ENCODE assay signal across 8 mouse cellular contexts in the genomic region with DNA sequence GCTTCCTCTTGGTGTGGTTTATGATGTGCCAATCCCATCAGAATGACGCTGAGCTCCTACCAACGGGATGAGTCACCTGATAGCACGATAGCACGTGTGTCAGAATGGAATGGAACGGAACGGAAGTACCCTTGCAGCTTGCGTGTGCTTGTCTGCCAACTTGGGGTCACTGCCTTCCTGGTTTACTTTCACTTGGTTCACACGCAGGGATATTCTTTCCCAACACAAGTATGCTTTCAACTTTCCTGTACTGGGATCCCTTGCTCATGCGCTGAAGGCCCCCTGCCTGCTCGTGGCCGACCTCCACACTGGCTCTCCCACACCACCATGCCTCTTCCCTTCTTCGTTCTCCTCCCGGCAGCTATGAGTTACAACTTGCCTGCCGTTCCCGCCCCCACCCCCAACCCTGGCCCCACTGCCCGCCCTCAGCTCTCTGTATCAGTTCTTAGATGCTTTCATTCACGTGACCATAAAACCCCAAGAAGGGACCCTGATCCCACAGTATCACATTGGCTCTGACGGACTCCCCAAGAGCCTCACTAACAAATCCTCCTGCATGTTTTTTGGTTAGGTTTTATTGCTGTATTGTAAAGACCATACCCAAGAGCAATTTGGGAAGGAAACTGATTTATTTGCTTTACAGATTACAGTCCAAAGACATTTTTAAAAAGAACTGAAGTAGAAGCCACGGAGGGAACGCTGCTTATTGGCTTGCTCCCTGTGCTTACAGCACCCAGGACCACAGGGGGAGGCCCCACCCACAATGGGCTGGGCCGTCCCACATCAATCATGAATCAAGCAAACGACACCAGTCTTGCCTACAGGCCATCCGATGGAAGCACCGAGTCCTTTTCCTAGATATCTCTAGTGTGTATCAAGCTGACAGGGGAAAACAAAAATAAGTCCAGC. TPM values are rescaled to one million over a fixed set of nuclear protein-coding genes. Genes with fewer than 3 reads are reported as not detected.
DNase-seq lines count a peak whose midpoint lies in the region; ATAC-seq and TF ChIP-seq lines count a peak whose summit lies in the region.

No protein-coding gene starts in this region.

- peak overlapping the region; percentile 98 for H3K4me3 ChIP-seq in testis, adult 2 months (ENCODE audit: control insufficient read depth, low read depth, low read length)
- H3K4me3 ChIP-seq in embryonic facial prominence, embryonic 11.5 days (ENCODE audit: low read depth, low read length), result no peak overlapping the region
- H3K4me3 ChIP-seq in limb, embryonic 12.5 days (replicated peaks), result peak overlapping the region; percentile 98; the same call in 1 of the 2 replicates
- no peak overlapping the region for H3K4me3 ChIP-seq in midbrain, embryonic 12.5 days

- TF ChIP-seq CTCF in testis, adult 2 months (IDR thresholded peaks at IDR 0.05; ENCODE audit: control insufficient read depth, insufficient read depth, insufficient replicate concordance, low read depth, low read length), result no peak

- peaks cover 2% of the 10 kb centered on the region for H3K36me3 ChIP-seq in testis, adult 2 months (ENCODE audit: control insufficient read depth, insufficient read depth, low read length)
- H3K36me3 ChIP-seq in embryonic facial prominence, embryonic 11.5 days (replicated peaks; ENCODE audit: control insufficient read depth, insufficient read depth, low read depth, low read length), result 0 out of 2 replicates have a peak, but pooled peaks cover 2% of the 10 kb centered on the region
- peaks cover 24% of the 10 kb centered on the region for H3K36me3 ChIP-seq in limb, embryonic 12.5 days
- peaks cover 20% of the 10 kb centered on the region for H3K36me3 ChIP-seq in midbrain, embryonic 12.5 days

- peak overlapping the region; percentile 71; the same call in 1 of the 2 replicates for H3K27ac ChIP-seq in testis, adult 2 months (ENCODE audit: control insufficient read depth, insufficient read depth, low read depth, low read length)
- H3K27ac ChIP-seq in embryonic facial prominence, embryonic 11.5 days (replicated peaks; ENCODE audit: low read depth, low read length), result no peak overlapping the region
- H3K27ac ChIP-seq in limb, embryonic 12.5 days, result no peak overlapping the region; the same call in 1 of the 2 replicates
- no peak overlapping the region for H3K27ac ChIP-seq in midbrain, embryonic 12.5 days (replicated peaks)

- no peak for ATAC-seq in embryonic facial prominence, embryonic 11.5 days (replicated peaks; ENCODE audit: insufficient number of reproducible peaks, low FRiP score, low TSS enrichment, low read depth)
- ATAC-seq in limb, embryonic 12.5 days (ENCODE audit: insufficient number of reproducible peaks, insufficient read depth, low FRiP score, low TSS enrichment, low read depth), result no peak; the same call in 1 of the 2 replicates
- ATAC-seq in midbrain, embryonic 12.5 days (ENCODE audit: low FRiP score, low read depth), result no peak

- H3K9ac ChIP-seq in embryonic facial prominence, embryonic 11.5 days (replicated peaks; ENCODE audit: low read length), result no peak overlapping the region
- H3K9ac ChIP-seq in limb, embryonic 12.5 days (replicated peaks), result no peak overlapping the region; the same call in 1 of the 2 replicates
- H3K9ac ChIP-seq in midbrain, embryonic 12.5 days (replicated peaks), result no peak overlapping the region

- no peaks in the 10 kb centered on the region for H3K9me3 ChIP-seq in embryonic facial prominence, embryonic 11.5 days (replicated peaks; ENCODE audit: control insufficient read depth, low read length)
- H3K9me3 ChIP-seq in limb, embryonic 12.5 days, result no peaks in the 10 kb centered on the region
- no peaks in the 10 kb centered on the region for H3K9me3 ChIP-seq in midbrain, embryonic 12.5 days

- peaks cover 15% of the 10 kb centered on the region for H3K4me1 ChIP-seq in testis, adult 2 months (ENCODE audit: control insufficient read depth, insufficient read depth, low read length)
- no peaks in the 10 kb centered on the region for H3K4me1 ChIP-seq in embryonic facial prominence, embryonic 11.5 days (ENCODE audit: control insufficient read depth, insufficient read depth, low read length)
- H3K4me1 ChIP-seq in limb, embryonic 12.5 days (replicated peaks), result peaks cover 22% of the 10 kb centered on the region
- peaks cover 28% of the 10 kb centered on the region for H3K4me1 ChIP-seq in midbrain, embryonic 12.5 days

- H3K4me2 ChIP-seq in embryonic facial prominence, embryonic 11.5 days (ENCODE audit: low read depth, low read length), result no peak overlapping the region
- peak overlapping the region; percentile 88 for H3K4me2 ChIP-seq in limb, embryonic 12.5 days
- H3K4me2 ChIP-seq in midbrain, embryonic 12.5 days (replicated peaks), result peak overlapping the region; percentile 92; the same call in 1 of the 2 replicates

- H3K27me3 ChIP-seq in testis, adult 2 months (ENCODE audit: control insufficient read depth, insufficient read depth, low read length), result no peaks in the 10 kb centered on the region
- no peaks in the 10 kb centered on the region for H3K27me3 ChIP-seq in embryonic facial prominence, embryonic 11.5 days (ENCODE audit: control insufficient read depth, insufficient read depth, low read length)
- H3K27me3 ChIP-seq in limb, embryonic 12.5 days, result no peaks in the 10 kb centered on the region; the same call in 1 of the 2 replicates
- no peaks in the 10 kb centered on the region for H3K27me3 ChIP-seq in midbrain, embryonic 12.5 days

- no peak; the same call in 1 of the 2 replicates for TF ChIP-seq POLR2A in testis, adult 2 months (IDR thresholded peaks at IDR 0.05; ENCODE audit: control insufficient read depth, low read depth, low read length)

- WGBS in embryonic facial prominence, embryonic 11.5 days, result 33% methylated on average over 24 of the region's 24 CpGs
- WGBS in limb, embryonic 12.5 days, result 28% methylated on average over 24 of the region's 24 CpGs
- 40% methylated on average over 24 of the region's 24 CpGs for WGBS in midbrain, embryonic 12.5 days

- DNase-seq in testis, postnatal 10 days (ENCODE audit: low spot score), result no peak
- DNase-seq in embryonic facial prominence, embryonic 11.5 days (ENCODE audit: low spot score), result peak; percentile 29
- DNase-seq in heart, postnatal 4 days, result peak; percentile 51
- DNase-seq in thymus, adult 18-20 months, result peak; percentile 43 to 51
- DNase-seq in layer of hippocampus, postnatal 25 days (ENCODE audit: extremely low spot score in 1 of 2, low spot score in 1 of 2), result no peak

RNA-seq across cellular contexts. Expression of a gene that starts 1.3 kb away (rescaled TPM):
- 31.6 and 33.1 TPM in 2 replicates for polyA plus RNA-seq in testis, adult 2 months (2012; rRNA removed)
- 19.3 and 23.0 TPM in 2 replicates for polyA plus RNA-seq in embryonic facial prominence, embryonic 11.5 days (2014; fragmentation: Nextera tagmentation; extraction: Ambion mirVana)
- 10 to 100 TPM; 20.3 to 20.5 TPM for total RNA-seq in heart, postnatal 4 days (2021)
- polyA plus RNA-seq in limb, embryonic 12.5 days (2016; fragmentation: Nextera tagmentation; extraction: Ambion mirVana), result 38.2 and 41.5 TPM in 2 replicates
- 40.2 and 40.5 TPM in 2 replicates for polyA plus RNA-seq in midbrain, embryonic 12.5 days (2016; fragmentation: Nextera tagmentation; extraction: Ambion mirVana)
- total RNA-seq in layer of hippocampus, postnatal 25 days (2021), result 10 to 100 TPM; 35.3 to 40.1 TPM

RNA-seq across cellular contexts. Expression of a gene that starts 17.9 kb away (rescaled TPM):
- 107 and 118 TPM in 2 replicates for polyA plus RNA-seq in testis, adult 2 months (2012; rRNA removed)
- polyA plus RNA-seq in embryonic facial prominence, embryonic 11.5 days (2014; fragmentation: Nextera tagmentation; extraction: Ambion mirVana), result 45.7 and 52.8 TPM in 2 replicates
- total RNA-seq in heart, postnatal 4 days (2021), result 10 to 100 TPM; 11.5 to 14.6 TPM
- polyA plus RNA-seq in limb, embryonic 12.5 days (2016; fragmentation: Nextera tagmentation; extraction: Ambion mirVana), result 54.9 and 57.2 TPM in 2 replicates
- 48.4 and 48.6 TPM in 2 replicates for polyA plus RNA-seq in midbrain, embryonic 12.5 days (2016; fragmentation: Nextera tagmentation; extraction: Ambion mirVana)
- total RNA-seq in layer of hippocampus, postnatal 25 days (2021), result 10 to 100 TPM; 22.6 to 25.9 TPM

RNA-seq across cellular contexts. Expression of a gene that starts 18.0 kb away (rescaled TPM):
- polyA plus RNA-seq in testis, adult 2 months (2012; rRNA removed), result 64.6 and 73.8 TPM in 2 replicates
- polyA plus RNA-seq in embryonic facial prominence, embryonic 11.5 days (2014; fragmentation: Nextera tagmentation; extraction: Ambion mirVana), result 28.6 and 35.4 TPM in 2 replicates
- total RNA-seq in heart, postnatal 4 days (2021), result 10 to 100 TPM; 14.4 to 15.5 TPM
- 40.1 and 44.9 TPM in 2 replicates for polyA plus RNA-seq in limb, embryonic 12.5 days (2016; fragmentation: Nextera tagmentation; extraction: Ambion mirVana)
- 35.7 and 38.4 TPM in 2 replicates for polyA plus RNA-seq in midbrain, embryonic 12.5 days (2016; fragmentation: Nextera tagmentation; extraction: Ambion mirVana)
- 10 to 100 TPM; 30.3 to 40.8 TPM for total RNA-seq in layer of hippocampus, postnatal 25 days (2021)

RNA-seq across cellular contexts. Expression of a gene that starts 30.9 kb away (rescaled TPM):
- 3.2 and 3.3 TPM in 2 replicates for polyA plus RNA-seq in testis, adult 2 months (2012; rRNA removed)
- polyA plus RNA-seq in embryonic facial prominence, embryonic 11.5 days (2014; fragmentation: Nextera tagmentation; extraction: Ambion mirVana), result 0.08 and 0.18 TPM in 2 replicates
- total RNA-seq in heart, postnatal 4 days (2021), result under 1 TPM in 1 of 2 experiments, not detected in 1; 0.11 TPM
- polyA plus RNA-seq in limb, embryonic 12.5 days (2016; fragmentation: Nextera tagmentation; extraction: Ambion mirVana), result 0.24 and 0.33 TPM in 2 replicates
- polyA plus RNA-seq in midbrain, embryonic 12.5 days (2016; fragmentation: Nextera tagmentation; extraction: Ambion mirVana), result 0.26 and 0.30 TPM in 2 replicates
- total RNA-seq in layer of hippocampus, postnatal 25 days (2021), result not detected

RNA-seq across cellular contexts. Expression of a gene that starts 48.4 kb away (rescaled TPM):
- 6.6 and 8.3 TPM in 2 replicates for polyA plus RNA-seq in testis, adult 2 months (2012; rRNA removed)
- 29.0 and 30.1 TPM in 2 replicates for polyA plus RNA-seq in embryonic facial prominence, embryonic 11.5 days (2014; fragmentation: Nextera tagmentation; extraction: Ambion mirVana)
- total RNA-seq in heart, postnatal 4 days (2021), result 10 to 100 TPM; 44.4 to 45.6 TPM
- 34.3 and 35.9 TPM in 2 replicates for polyA plus RNA-seq in limb, embryonic 12.5 days (2016; fragmentation: Nextera tagmentation; extraction: Ambion mirVana)
- polyA plus RNA-seq in midbrain, embryonic 12.5 days (2016; fragmentation: Nextera tagmentation; extraction: Ambion mirVana), result 29.4 and 31.1 TPM in 2 replicates
- 10 to 100 TPM; 45.9 to 46.2 TPM for total RNA-seq in layer of hippocampus, postnatal 25 days (2021)

Comparison
In these comparisons a context has a peak if more than half of its experiments do, and no peak if none do; other contexts are left out.
1. H3K4me3 ChIP-seq: peak in testis, adult 2 months (single experiment) and limb, embryonic 12.5 days (single experiment); none in embryonic facial prominence, embryonic 11.5 days (single experiment) and midbrain, embryonic 12.5 days (single experiment).
2. DNase-seq: peak in embryonic facial prominence, embryonic 11.5 days (single experiment), heart, postnatal 4 days (single experiment) and thymus, adult 18-20 months (2 of 2); none in testis, postnatal 10 days (single experiment) and layer of hippocampus, postnatal 25 days (0 of 2).